Mouse (Mus musculus): ENCODE results near the gene 3110001I22Rik. TPM values are rescaled to one million over a fixed set of nuclear protein-coding genes. Genes with fewer than 3 reads are reported as not detected.
"Not testable (repeated sequence)": the region's sequence is repeated elsewhere in the genome, so short reads cannot be mapped to it uniquely, and the experiment has no call there.

Gene 3110001I22Rik
- total RNA-seq (2022), result 1 to 10 TPM; 3.8 to 6.5 (median 5.9) TPM

- peak; percentile 86 to 87 for DNase-seq (ENCODE audit: low spot score in 2 of 2)
Measured at GRCm38 (mm10) chr16:13671685-13672385, at the start of gene 3110001I22Rik, which contains the start of gene Bfar. Gene 3110001I22Rik (plus strand): TSS chr16:13671929. Gene Bfar (plus strand): TSS chr16:13671858.

GRCm38 (mm10) chr16:13628345-13628744 is 43.4 kb upstream of the 3110001I22Rik start:
- DNase-seq (ENCODE audit: low spot score in 2 of 2), result no peak

GRCm38 (mm10) chr16:13638198-13638597 is 33.5 kb upstream of the 3110001I22Rik start:
- not testable (repeated sequence) for DNase-seq (ENCODE audit: low spot score in 2 of 2)

- no peak for DNase-seq (ENCODE audit: low spot score in 2 of 2)
Measured at GRCm38 (mm10) chr16:13639508-13639907, 32.2 kb upstream of the 3110001I22Rik start.

GRCm38 (mm10) chr16:13640064-13640463 is 31.7 kb upstream of the 3110001I22Rik start:
- DNase-seq (ENCODE audit: low spot score in 2 of 2), result no peak

GRCm38 (mm10) chr16:13644474-13644873 is 27.3 kb upstream of the 3110001I22Rik start:
- no peak for DNase-seq (ENCODE audit: low spot score in 2 of 2)

- DNase-seq (ENCODE audit: low spot score in 2 of 2), result no peak
Measured at GRCm38 (mm10) chr16:13645930-13646329, 25.8 kb upstream of the 3110001I22Rik start.

GRCm38 (mm10) chr16:13658886-13659285 is 12.8 kb upstream of the 3110001I22Rik start:
- DNase-seq (ENCODE audit: low spot score in 2 of 2), result no peak

- DNase-seq (ENCODE audit: low spot score in 2 of 2), result no peak
Measured at GRCm38 (mm10) chr16:13660736-13661135, 11.0 kb upstream of the 3110001I22Rik start.

- peak; percentile 92 to 95 for DNase-seq (ENCODE audit: low spot score in 2 of 2)
Measured at GRCm38 (mm10) chr16:13667878-13668343, 3.8 kb upstream of the 3110001I22Rik start, which contains the start of gene Parn. Gene Parn (minus strand): TSS chr16:13668170.

GRCm38 (mm10) chr16:13668402-13669108 is 3.2 kb upstream of the 3110001I22Rik start:
- no peak for DNase-seq (ENCODE audit: low spot score in 2 of 2)

GRCm38 (mm10) chr16:13669282-13669681 is 2.4 kb upstream of the 3110001I22Rik start:
- DNase-seq (ENCODE audit: low spot score in 2 of 2), result no peak

- DNase-seq (ENCODE audit: low spot score in 2 of 2), result not testable (repeated sequence)
Measured at GRCm38 (mm10) chr16:13670896-13671295, 833 bp upstream of the 3110001I22Rik start.

GRCm38 (mm10) chr16:13672386-13672898 is 713 bp downstream of the 3110001I22Rik start:
- peak in 1 of 2 experiments; percentile 12 for DNase-seq (ENCODE audit: low spot score in 2 of 2)

GRCm38 (mm10) chr16:13673114-13673513 is 1.4 kb downstream of the 3110001I22Rik start:
- DNase-seq (ENCODE audit: low spot score in 2 of 2), result no peak

GRCm38 (mm10) chr16:13674511-13674910 is 2.8 kb downstream of the 3110001I22Rik start:
- DNase-seq (ENCODE audit: low spot score in 2 of 2), result no peak

GRCm38 (mm10) chr16:13678601-13679319 is 7.0 kb downstream of the 3110001I22Rik start:
- DNase-seq (ENCODE audit: low spot score in 2 of 2), result no peak

GRCm38 (mm10) chr16:13698998-13699397 is 27.3 kb downstream of the 3110001I22Rik start:
- DNase-seq (ENCODE audit: low spot score in 2 of 2), result no peak

GRCm38 (mm10) chr16:13702184-13702583 is 30.5 kb downstream of the 3110001I22Rik start:
- peak in 1 of 2 experiments; percentile 10 for DNase-seq (ENCODE audit: low spot score in 2 of 2)

GRCm38 (mm10) chr16:13704676-13705075 is 32.9 kb downstream of the 3110001I22Rik start:
- no peak for DNase-seq (ENCODE audit: low spot score in 2 of 2)

GRCm38 (mm10) chr16:13714910-13715309 is 43.2 kb downstream of the 3110001I22Rik start:
- DNase-seq (ENCODE audit: low spot score in 2 of 2), result no peak

Data from layer of hippocampus, adult 8-10 months (tissue).